Mouse (Mus musculus) left cerebral cortex, postnatal 4 days (tissue): ENCODE data around the gene Prrx2. TPM values are rescaled to one million over a fixed set of nuclear protein-coding genes. Genes with fewer than 3 reads are reported as not detected.

ENCODE experiments used
- DNase-seq: peaks from one replicate; pipeline ENCODE4 v3.0.0-alpha.2; 2022
- intact Hi-C: fragments of 180-260 bp; cut with DNase I; formaldehyde crosslinking; loops from one replicate; pipeline ENCODE4 v1.15.1; 2025
- total RNA-seq, 2 experiments: library from RNA; stranded (reverse); gene quantifications; 2 replicates each; pipeline ENCODE4 v1.2.3; 2021

Gene Prrx2
- total RNA-seq, 2 experiments from 2014 or later = 2.5 to 3.7 TPM

DNA sequence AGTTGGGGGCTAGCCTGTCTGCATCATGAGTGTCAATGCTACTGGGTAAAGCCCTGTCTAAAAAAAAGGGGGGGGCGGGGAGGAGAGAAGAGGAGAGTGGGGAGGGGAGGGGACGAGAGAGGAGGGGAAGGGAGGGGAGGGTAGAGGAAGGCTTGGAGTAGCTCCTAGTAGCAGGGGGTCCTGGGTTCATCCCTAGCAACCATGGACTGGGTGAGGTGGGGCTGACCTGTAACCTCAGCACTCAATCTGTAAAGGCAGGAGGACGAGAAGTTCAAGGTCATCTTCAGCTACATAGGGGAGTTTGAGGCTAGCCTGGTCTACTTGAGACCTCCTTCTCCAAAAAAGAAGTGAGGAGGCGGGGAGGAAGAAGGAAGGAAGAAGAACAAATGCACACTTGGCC, 27.3 kb downstream of the Prrx2 start:
- intact Hi-C loops = no loop called here

DNA sequence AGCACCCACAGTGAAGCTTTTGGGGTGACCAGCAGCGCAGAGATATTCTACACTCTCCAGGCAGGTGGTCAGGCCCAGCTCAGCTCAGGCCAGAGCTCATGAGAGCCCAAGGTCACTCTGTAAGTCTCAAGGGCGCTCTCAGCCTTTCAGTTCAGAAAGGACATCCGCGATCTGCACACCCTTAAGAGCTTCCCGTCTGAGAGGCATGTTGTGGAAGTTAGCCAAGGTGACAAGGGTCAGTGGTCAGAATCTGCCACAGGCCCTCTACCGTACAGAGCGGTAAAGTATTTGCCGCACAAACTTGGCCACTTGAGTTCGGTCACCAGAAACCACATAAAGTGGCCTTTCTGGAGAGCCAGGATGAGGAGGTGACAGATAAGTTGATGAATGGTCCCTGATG, 28.8 kb downstream of the Prrx2 start:
- intact Hi-C loops = no loop called here
- no peak for DNase-seq

More for the DNA sequence above, 27.3 kb downstream of the Prrx2 start:
- no peak for DNase-seq

DNA sequence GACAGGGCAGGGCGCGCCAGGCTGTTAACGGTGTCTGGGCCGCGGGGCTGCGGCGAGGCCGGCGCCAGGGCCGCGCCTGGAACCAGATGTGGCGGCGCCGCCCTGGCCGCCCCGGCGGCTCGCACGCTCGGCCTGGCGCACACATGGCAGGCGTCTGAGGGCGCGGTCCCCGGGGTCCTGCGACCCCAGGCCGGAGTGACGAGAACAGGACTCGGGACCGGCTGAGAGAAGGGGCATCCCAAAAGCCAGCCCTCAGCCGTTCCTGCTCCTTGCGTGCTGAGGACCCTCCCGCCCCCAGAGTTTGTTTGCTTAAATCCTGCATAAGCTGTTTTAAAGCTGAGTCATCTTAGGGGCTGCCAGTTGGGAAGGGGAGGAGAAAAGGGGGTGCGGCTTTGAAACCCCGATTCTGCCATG, 30.2 kb downstream of the Prrx2 start:
- no peak for DNase-seq
- intact Hi-C loops = no loop called here

DNA sequence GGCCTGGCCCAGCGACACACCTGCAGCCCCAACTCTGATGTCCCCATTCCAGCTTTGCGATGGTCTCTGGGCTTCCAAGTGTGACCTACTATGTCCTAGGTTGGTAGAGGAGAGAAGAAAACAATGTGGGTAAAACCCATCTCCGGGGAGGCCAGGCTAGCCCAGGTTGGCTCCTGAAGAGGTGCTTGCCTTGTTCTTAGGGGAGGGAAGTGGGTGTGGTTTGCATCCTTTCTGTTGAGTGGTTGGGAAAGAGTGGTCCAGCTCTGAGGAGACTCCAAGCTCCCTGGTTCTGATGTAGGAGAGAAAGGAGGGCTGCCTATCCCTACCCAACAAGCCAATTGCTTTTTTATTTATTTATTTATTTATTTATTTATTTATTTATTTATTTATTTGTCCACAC, 30.7 kb downstream of the Prrx2 start:
- DNase-seq = no peak

DNA sequence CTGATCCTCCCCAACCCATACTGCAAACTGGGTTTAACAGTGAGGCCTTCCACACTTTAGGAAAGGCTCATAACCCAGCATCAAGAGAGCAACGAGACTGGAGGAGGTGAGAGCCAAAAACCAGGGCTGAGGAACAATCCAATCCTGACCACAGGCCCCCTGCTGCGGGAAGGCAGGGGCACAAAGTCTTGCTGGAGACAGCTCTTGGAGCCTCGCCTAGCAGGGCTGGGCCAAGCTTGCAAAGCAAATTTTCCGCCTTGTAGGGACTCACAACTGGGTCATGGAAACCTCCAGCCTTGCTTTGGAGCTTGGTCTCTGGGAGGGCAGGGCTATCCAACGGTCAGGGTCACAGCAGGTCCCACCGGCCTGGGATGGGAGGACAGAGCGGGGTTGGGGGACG, 36.1 kb downstream of the Prrx2 start:
- peak; percentile 63 for DNase-seq

More for the DNA sequence above, 30.7 kb downstream of the Prrx2 start:
- intact Hi-C loops = no loop called here

DNA sequence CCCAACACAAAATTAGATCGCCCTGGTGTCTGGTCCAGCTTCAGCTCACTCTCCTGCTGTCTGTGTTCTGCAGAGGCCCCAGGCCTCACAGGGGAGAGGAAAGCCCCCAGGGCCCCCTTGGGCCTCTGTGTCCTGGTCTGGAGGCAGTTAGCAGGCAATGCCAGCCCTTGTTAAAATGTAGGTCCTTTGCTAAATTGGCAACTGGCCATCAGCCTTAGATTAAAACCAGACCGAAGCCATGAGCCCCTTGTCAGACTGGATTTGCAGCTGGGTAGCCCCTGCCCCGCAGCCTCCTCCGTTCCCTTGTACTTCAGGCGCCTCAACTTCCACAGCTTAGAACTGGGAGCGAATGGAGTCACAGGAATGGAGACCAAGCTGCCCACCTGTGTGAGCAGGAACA, 37.9 kb downstream of the Prrx2 start:
- intact Hi-C loops = no loop called here
- no peak for DNase-seq

More for the DNA sequence above, 36.1 kb downstream of the Prrx2 start:
- intact Hi-C loops = no loop called here

DNA sequence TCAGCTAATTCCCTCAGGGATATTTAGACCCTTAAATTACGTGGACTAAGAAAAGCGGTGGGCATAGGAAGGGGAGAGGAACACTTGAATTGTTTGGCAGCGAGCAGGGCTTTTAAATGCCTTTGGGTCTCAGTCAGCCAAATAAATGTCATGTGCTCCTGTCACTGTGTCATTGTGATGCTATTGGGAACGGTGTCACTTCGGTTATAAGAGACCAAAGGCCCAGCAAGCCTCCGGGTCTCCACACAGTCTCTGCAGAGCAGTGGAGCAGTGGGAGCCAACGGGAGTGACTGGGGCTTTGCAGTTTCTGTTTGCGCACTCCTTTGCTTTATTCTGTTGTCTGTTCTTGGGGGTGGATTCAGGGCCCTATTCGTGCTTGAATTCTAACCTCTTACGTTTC, 39.7 kb downstream of the Prrx2 start:
- DNase-seq = no peak

DNA sequence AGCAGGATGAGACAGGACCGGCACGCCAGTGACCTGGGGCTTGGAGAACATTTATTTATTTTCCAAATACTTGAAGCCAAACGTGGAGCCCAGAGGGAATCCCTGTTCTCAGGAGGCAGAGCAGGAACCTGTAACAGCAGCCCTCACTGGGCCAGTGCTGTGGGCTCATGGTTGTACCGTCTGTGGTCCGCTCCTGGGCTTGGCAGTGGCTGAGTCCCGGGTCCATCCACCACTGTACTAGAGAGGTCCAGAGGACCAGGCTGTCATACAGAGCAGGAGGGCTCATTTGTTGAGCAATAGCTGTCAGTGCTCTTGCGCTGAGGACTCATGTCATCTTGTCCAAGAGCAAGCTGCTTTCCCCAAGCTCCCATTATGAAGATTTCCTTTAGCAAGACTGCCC, 40.3 kb downstream of the Prrx2 start:
- intact Hi-C loops = no loop called here
- no peak for DNase-seq

More for the DNA sequence above, 39.7 kb downstream of the Prrx2 start:
- intact Hi-C loops = no loop called here

DNA sequence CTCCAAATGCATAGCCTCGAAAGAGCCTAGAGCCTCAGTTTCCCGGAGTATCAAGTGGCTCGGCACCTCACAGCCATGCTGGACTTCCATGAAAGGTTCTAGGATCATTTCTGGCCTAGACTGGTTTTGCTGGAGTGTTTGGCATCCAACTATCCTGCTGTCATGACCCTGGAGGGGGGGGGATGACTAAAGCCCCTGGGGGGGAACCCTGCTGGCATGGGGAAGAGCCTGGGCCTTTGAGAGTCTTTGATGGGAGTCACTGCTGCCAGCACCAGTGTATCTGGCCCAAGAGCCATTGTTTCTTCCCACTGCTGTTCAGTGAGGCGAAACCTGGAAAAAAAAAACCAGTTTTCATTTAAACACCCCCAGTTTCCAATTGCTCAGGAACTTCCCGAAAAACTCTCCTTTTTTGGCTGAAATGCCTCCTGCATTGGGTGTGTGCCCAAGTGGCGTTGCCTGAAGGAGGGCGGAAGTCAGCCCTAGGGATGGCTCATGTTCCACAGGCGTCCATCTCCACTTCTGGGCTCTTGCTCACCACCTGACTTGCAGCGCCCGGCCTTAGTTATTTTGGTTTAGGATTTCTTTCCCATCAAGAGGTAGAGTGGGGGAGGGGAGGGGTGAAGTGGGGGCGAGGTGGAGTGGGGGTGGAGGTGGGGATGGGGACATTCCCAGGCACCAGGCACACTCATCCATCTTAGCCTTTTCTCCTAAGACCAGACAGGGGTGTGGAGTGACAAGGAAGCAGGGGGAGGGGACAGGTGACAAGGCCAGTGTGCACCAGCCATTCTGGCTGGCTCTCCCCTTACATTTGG, 41.1 kb downstream of the Prrx2 start:
- no peak for DNase-seq
- intact Hi-C loops = no loop called here

DNA sequence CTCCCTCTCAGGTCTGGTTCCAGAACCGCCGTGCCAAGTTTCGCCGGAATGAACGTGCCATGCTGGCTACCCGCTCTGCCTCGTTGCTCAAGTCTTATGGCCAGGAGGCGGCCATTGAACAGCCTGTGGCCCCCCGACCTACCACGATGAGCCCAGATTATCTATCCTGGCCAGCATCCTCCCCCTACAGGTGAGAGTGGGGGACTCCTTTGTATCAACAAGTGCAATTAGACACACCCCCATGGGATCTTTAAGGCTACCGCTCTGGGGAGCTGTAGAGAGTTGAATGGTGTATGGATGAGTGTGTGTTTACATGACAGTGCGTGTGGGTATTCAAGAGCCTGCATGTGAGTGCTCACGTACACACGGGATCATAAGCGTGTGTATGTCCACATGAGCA, 44.7 kb downstream of the Prrx2 start:
- no peak for DNase-seq
- intact Hi-C loops = no loop called here

DNA sequence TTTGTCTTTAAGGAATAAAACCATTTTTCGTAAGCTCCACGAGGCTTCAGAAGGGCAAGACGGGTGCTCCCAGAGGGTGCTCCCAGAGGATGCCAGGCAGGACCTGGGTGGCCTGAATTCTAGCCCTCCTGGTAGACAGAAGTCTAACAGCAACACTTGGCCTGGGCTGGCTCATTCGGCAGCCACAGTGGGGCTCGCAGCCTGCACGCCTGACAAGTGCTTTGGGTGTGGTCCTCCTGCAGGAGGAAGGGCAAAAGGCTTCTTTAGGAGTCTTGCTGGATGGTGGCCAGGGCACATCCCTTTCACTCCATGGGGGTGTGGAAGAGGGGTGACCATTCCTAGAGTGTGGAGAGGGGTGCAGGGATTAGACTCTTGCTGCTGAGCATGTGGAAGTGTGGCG, 46.4 kb downstream of the Prrx2 start:
- intact Hi-C loops = no loop called here
- no peak for DNase-seq

DNA sequence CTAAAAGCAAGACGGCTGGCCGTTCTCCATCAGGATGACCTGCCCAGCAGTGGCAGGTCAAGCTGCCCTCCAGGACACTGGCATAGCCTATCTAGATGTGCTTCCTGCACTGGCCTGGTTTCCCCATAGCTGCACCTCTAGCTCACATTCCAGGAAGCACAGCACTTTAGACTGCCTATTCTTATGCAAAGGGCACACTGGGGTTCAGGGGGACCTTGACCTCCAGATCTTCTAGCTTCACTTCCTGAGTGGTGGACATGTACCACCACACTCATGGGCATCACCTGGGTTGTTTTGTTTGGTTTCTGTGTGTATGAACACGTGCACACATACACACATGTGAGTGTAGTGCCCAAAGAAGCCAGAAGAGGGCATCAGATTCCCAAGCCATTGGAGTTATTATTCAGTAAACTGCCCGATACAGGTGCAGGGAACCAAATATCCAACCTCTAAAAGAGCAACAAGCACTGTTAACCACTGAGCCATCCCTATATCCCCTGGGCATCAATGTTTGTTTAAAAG, 50.1 kb downstream of the Prrx2 start:
- DNase-seq = no peak
- intact Hi-C loops = no loop called here

DNA sequence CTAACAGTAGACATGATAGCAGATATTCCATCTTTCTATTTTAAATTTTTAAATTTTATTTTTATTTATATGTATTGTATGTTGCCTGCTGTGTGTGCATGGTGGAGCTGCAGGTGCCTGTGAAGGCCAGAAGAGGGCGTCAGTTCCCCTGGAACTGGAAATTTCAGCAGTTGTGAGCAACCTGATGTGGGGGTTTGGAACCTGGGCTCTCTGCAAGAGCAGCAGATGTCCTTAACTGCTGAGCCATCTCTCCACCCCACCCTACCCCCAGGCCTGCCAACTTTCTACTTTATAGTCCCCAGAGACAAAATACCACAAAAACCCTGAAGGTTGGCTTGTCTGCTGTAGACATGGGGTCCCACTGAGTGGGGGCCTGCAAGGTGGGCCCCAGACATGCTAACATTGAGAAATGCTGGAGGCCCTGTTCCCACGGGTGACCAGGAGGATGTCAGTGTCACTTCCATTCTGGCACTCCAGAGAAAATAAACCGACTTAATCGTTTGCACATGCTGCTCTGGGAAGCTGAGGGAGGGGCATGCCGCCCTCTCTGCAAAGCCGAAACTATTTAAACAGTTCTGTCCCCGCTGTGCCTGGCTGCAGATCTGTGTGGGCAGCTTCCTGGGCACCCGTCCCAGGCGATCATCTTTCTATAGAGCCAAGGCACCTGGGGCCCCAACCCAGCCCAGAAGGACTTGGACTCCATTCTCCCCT, 50.8 kb downstream of the Prrx2 start:
- peak; percentile 93 for DNase-seq
- intact Hi-C loops = no loop called here

DNA sequence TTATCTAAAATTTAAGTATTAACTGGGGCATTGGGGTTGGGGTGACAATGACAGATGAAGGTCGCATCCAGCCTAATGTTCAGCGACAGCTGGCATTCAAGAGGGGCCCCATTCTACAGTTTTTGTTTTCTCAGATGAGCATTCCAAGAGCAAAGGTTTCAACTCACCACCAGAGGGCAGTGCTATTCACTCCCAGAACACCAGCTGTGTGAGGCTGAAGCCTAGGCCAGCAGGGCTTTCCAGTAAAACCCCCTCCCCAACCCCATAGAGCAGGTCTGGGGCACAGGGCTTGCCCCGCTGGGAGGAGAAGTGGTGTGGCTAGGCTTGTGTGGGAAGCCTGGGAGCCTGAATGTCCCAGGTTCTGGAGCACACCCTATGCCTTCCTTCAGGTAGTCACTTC, 56.2 kb downstream of the Prrx2 start:
- intact Hi-C loops = loop anchor here (5.0 kb wide), 1 partner anchor 36 kb away; the partner anchor contains the start of gene Ptges
- peak; percentile 47 for DNase-seq

DNA sequence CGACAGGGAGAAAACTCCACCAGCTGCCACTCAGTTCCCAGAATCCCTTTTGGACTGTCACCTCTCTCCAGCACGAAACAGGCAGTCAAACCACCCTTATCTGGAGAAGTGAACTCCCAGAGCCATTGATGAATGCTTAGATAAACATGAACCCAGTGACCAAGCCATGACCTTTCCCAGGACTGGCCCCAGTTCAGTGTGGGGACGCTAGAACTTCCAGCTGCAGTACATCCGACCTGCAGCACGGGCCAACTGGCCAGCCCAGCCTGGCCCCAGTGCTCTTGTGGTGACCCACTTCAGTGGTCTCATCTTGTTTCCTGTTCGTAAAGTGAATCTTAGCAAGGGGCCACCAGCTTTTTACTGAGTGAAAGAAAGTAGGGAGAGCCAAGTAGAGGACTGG, 58.6 kb downstream of the Prrx2 start:
- intact Hi-C loops = loop anchor here (5.0 kb wide), 1 partner anchor 34 kb away; the partner anchor contains the start of gene Ptges

DNA sequence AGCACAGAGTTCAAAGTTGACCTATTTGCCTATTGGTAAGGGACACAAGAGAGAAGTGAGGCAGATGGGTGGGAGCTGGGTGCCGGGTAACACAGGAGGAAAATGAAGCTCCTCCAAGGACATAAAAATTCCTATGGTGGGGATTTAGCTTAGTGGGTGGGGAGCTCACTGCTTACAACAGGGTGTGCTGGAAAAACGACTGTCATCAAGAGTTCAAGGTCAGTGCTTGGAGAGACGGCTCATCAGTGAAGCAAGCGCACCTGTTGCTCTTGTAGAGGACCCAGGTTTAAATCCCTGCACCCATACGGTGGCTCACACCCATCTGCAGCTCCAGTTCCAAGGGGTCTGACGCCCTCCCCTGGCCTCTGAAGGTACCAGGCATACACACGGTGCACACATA, 59.2 kb downstream of the Prrx2 start:
- intact Hi-C loops = loop anchor here (5.0 kb wide), 1 partner anchor 33 kb away; the partner anchor contains the start of gene Ptges
- DNase-seq = no peak

More for the DNA sequence above, 58.6 kb downstream of the Prrx2 start:
- DNase-seq = no peak

DNA sequence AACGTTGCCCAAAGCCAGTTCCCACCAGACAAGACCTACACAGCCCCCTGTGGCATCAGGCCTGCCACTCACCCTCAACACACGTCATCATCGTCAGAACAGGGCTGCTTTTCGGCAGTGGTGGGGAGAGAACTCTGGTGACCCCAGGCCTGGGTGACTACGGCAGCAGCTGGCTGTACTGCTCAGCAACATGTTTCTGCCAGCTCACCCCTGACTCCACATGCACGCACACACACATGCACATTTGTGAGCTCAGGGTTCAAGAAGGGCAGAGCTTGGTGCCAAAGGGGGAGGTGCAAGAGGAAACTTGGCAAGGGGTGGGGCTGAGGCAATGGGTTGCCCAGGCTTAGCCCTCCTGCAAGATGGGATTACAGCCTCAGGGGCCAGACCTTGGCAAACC, 62.5 kb downstream of the Prrx2 start:
- intact Hi-C loops = no loop called here
- DNase-seq = peak; percentile 31

DNA sequence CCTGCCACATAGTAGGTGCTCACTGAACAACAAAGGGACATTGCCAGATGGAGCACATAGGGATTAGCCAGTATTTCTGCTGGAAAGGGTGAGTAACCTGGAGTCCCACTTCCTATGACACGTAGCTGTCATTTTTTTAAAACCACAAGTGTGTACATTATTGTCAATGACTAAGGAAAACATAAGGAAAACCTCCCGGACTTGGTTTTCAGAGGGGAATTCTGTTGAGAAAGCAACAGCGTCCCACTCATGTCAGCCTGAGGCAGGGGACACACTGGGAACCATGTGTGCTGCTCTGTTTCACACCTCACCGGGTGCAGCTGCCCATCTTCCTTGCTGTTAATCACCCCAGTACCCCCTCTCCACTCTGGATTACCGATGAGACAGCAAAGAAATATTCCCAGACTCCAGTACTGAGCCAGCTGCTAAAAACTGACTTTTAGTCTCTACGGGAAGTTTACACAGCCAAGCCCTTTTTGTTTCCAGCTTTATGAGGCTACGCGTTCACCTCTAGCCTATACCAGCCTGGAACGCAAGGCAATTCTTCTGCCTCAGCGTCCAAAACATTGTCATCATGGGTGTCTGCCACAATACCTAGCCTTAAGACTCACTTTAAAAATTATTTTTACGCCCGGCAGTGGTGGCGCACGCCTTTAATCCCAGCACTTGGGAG, 64.8 kb downstream of the Prrx2 start:
- DNase-seq = no peak
- intact Hi-C loops = no loop called here

DNA sequence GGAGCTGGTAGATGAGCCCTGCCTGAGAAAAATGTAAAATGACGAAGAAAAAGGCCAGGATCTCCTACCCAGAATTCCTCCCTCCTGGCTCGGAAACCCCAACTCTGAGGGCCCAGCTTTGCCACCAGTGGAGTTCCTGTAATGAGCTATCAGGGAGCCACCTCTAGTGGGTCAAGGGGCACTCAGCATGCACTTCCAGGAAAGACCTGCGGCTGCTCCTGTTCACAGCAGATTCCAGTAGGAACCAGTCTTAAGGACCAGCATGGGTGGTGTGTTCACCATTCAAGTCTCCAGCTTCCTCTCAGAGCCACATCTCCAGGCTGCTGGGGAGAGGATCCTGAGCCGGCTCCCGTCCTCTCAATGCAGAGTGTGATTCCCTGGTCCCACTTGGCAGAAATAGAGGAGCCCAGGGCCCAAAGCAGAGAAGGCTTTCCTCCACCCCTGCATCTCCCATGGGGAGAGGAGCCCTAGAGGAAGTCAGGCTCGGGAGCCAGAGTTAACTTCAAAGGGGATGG, 66.9 kb downstream of the Prrx2 start:
- DNase-seq = no peak
- intact Hi-C loops = no loop called here

DNA sequence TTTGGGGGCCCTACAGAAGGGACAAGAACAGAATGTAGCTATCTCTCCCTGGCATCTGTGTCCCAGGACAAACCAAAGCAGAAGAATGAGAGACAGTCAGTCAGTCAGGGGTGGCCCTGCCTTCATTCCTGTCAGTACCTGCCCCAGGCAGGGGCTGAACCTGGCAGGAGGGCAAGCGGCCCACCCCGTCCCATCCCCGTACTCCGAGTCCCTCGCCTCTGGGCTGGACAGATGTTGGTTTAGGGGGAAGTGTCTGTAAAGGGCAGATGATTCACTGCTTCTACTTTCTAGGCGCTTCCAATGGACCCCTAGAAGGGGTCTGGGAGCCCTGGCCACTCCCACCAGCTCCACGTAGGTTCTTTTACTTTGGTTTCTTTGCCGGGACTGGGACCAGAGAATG, 67.5 kb downstream of the Prrx2 start:
- DNase-seq = no peak
- intact Hi-C loops = no loop called here
